Mouse (Mus musculus) kidney, adult 8-10 months (tissue): Measurements from ENCODE around the gene Ddit4l.
"Not testable (repeated sequence)": the region's sequence is repeated elsewhere in the genome, so short reads cannot be mapped to it uniquely, and the experiment has no call there.

Experiments used
- DNase-seq, 2 experiments: peaks; one replicate each; pipeline ENCODE4 v3.0.0; 2022

Gene Ddit4l

DNA sequence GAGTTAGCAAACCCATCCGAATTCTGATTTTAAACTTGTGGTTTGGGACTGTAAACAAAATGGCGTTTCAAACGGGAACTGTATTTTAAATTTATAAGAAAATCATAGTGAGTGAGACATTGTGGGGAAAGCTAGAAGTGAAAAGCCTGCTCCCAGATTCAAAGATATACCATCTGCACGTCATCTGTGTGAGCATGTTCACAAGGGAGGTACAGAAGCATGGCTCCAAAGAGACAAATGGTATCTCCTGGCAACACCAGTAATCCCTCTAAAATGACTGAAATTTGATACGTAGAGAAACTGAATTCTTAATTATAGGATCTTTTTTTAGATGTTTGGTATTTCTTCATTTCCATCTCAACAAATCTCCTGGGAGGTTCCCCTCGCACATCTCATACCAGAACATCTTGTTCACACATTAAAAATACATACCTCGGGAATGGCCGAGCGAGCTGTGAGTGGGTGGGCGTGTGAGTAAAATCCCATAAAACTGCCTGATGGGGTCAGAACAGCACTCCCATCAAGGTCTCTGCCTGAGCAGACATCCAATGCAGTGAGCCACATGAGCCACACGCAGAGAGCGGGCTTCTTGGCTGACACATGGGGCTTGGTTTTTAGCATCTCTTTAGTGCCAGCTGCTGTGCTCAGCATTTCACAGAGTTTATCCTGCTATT is 26.2 kb downstream of the Ddit4l start:
- no peak for DNase-seq

DNA sequence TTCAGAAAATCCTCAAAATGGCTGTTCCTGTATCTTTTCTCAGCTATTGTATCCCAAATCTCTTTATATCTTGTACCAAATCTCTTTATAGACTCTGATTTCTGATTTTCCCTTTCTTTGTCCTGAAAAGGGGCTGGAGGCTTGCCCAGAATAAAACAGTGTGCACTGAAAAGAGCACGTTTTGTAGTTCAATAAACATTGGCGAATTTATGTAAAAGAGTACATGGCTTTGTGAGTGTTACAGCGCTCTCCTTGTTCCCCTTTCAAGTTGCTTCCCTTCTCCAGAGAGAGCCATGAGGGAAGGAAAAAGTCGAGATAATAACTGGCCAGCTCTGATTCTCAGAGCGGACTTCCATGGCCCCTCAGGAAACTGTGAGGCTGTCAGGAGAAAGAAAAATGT is 27.7 kb downstream of the Ddit4l start:
- no peak for DNase-seq

DNA sequence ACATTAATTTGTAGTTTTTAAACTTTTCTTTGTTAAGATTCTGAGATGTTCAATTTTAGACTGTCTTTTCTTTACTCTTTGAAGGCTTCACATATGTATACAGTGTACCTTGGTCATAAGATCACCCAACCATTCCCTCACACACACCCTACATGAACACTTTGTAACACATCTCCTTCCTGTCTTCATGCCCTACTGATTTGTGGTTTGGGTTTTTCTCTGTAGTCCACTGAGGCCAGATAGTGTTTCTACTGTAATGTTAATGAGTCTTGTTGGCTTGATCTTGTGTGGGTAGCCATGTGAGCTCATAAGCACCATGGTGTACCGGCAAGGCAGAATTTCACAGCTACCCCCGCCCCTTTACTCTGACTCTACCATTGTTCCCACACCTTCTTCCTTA is 31.4 kb downstream of the Ddit4l start:
- DNase-seq = no peak

DNA sequence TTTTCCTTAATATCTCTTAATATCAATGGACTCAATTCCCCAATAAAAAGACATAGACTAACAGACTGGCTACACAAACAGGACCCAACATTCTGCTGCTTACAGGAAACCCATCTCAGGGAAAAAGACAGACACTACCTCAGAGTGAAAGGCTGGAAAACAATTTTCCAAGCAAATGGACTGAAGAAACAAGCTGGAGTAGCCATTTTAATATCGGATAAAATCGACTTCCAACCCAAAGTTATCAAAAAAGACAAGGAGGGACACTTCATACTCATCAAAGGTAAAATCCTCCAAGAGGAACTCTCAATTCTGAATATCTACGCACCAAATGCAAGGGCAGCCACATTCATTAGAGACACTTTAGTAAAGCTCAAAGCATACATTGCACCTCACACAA is 49.8 kb downstream of the Ddit4l start, which contains the start of gene Gm21962:
TSS of gene Gm21962 (plus strand) at position 301 of the 400 bp plus-strand sequence.
- DNase-seq = not testable (repeated sequence)
